Mouse (Mus musculus): ENCODE results near the gene Atxn7l1.

Gene Atxn7l1

DNA sequence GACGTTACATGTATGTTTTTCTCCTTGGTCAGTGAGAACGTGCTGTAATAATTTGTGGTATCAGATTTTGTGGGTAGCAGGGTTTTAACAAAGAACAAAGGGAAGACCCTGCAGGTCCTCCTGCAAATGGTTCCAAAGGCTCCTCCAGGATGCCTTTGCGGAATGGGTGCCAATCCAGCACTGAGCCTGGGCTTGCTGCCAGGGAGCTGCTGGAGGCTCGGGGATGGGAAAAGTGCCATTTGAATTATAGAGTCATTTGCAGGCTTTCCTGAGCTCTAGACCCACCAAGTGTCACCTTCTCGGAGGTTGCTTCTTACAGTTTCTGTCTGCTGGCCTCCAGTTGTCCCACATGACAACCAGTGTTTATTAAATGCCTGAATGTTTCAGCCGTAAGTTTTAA lies 213.2 kb downstream of the Atxn7l1 start:
- DNase-seq (ENCODE audit: low read depth, low spot score), result no peak

GRCm38 (mm10) chr12:33364511-33364910 lies 217.0 kb downstream of the Atxn7l1 start:
- DNase-seq (ENCODE audit: low read depth, low spot score), result no peak

- no peak for DNase-seq (ENCODE audit: low read depth, low spot score)
Observed at GRCm38 (mm10) chr12:33365133-33365532, 217.6 kb downstream of the Atxn7l1 start.

GRCm38 (mm10) chr12:33369555-33369954 lies 222.1 kb downstream of the Atxn7l1 start:
- no peak for DNase-seq (ENCODE audit: low read depth, low spot score)

- peak; percentile 65 for DNase-seq (ENCODE audit: low read depth, low spot score)
Observed at GRCm38 (mm10) chr12:33379624-33380445, 232.3 kb downstream of the Atxn7l1 start.

DNA sequence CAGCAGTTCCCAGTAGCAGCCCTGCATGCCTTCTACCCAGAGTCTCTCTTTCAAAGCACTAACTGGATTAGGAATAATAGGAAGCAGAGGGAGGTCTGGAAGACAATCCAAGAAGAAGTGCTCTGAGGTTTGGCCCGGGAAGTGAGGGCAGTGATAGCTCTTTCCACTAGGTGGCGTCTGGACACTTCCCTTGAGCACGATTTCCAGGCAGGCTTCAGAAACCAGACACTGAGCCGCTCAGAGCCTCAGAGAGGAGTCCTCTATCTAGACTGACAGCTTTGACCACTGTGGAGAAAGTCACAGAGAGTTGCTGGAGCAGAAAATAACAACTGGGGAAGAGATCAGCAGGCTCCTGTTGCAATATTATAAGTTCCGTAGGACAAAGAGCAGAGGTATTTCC lies 241.3 kb downstream of the Atxn7l1 start:
- peak; percentile 33 for DNase-seq (ENCODE audit: low read depth, low spot score)

- no peak for DNase-seq (ENCODE audit: low read depth, low spot score)
Observed at GRCm38 (mm10) chr12:33390844-33391560, 243.5 kb downstream of the Atxn7l1 start.

- peak; percentile 39 for DNase-seq (ENCODE audit: low read depth, low spot score)
Observed at GRCm38 (mm10) chr12:33394804-33395623, 247.5 kb downstream of the Atxn7l1 start, which contains the start of gene Efcab10. Efcab10 (plus strand) TSS chr12:33394854.

- peak; percentile 47 for DNase-seq (ENCODE audit: low read depth, low spot score)
Observed at GRCm38 (mm10) chr12:33403265-33403693, 255.8 kb downstream of the Atxn7l1 start.

- DNase-seq (ENCODE audit: low read depth, low spot score), result no peak
Observed at GRCm38 (mm10) chr12:33404996-33405395, 257.5 kb downstream of the Atxn7l1 start.

GRCm38 (mm10) chr12:33405398-33406026 lies 258.0 kb downstream of the Atxn7l1 start:
- peak; percentile 31 for DNase-seq (ENCODE audit: low read depth, low spot score)

- no peak for DNase-seq (ENCODE audit: low read depth, low spot score)
Observed at GRCm38 (mm10) chr12:33411580-33412151, 264.2 kb downstream of the Atxn7l1 start.

Data from telencephalon, adult 2 months (tissue).